Mouse (Mus musculus): ENCODE data around the gene Slc16a12.
"Not testable (repeated sequence)": the region's sequence is repeated elsewhere in the genome, so short reads cannot be mapped to it uniquely, and the experiment has no call there.

Slc16a12 gene

DNA sequence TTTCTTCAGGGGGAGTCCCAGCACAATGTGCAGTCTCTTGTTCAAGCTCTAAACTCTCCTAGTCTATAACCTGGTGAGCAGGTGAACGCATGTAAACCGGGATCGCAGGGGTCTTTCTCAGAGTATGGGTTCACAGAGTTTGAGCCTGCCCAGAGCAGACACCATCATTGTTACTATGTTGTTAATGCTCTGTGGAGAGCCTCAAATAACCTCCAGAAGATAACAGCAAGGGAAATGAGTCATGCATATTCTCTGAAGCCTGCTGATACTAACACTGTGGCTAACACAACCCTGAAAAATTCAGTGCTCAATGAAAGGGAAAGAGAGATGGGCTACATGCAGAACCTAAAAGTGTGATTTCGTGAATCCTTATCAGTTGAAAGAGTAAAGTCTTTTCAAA, 68.7 kb downstream of the Slc16a12 start:
- no peak for DNase-seq (ENCODE audit: extremely low spot score, low spot score)

DNA sequence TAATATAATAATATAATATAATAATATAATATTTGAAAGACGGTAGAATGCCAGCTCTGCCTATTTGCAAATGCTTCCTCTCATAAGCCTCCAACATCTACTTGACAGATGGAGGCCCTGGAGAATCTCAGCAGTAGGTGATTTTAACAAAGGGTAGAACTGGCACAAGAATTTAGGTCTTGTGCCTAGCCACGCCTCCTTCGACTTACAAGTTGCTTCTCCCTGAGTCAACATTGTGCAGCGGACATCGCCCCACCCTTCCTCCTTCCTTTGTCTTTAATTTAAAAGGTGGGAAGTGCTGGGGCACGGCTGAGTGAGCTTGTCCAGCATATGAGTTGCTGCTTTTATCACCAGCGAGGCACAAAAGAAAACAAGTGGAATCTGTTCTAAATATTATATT, 73.6 kb downstream of the Slc16a12 start:
- no peak for DNase-seq (ENCODE audit: extremely low spot score, low spot score)

DNA sequence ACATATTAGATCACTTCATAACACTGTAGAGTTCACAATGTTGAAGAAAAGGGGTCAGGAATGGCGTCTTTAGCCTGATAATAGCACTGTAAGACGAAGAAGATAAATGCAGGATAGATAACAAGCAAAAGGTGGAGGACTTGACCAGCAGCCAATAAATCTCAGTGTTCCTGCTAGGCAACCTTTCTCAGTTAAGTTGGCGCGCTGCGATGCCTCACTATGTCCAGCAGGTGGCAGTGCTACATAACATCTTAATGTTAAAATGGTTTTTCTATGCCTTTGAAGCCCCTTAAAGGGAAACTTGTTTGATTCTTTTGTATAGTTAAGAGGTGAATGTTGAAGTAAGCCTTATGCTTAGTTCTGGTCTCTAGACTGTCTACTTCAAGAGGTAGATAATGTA, 81.0 kb downstream of the Slc16a12 start:
- DNase-seq (ENCODE audit: extremely low spot score, low spot score), result peak; percentile 74

DNA sequence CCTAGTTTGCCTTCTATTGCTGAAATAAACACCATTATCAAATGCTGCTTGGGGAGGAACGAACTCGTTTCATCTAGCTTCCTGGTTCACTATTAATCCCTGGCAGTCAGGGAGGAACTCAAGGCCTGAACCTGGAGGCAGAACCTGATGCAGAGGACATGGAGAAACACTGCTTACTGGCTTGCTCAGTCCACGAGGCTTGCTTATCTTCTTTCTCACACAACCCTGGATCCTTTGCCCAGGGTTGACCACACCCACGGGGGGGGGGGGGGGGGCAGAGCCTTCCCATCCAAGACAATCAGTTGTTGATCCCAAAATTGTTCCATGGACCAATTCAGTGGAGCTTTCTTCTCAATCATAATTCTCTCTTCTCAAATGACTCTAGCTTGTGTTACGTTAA, 84.3 kb downstream of the Slc16a12 start:
- DNase-seq (ENCODE audit: extremely low spot score, low spot score), result no peak

- peak; percentile 63 for DNase-seq (ENCODE audit: extremely low spot score, low spot score)
Observed at GRCm38 (mm10) chr19:34662067-34662507, 85.0 kb downstream of the Slc16a12 start.

DNA sequence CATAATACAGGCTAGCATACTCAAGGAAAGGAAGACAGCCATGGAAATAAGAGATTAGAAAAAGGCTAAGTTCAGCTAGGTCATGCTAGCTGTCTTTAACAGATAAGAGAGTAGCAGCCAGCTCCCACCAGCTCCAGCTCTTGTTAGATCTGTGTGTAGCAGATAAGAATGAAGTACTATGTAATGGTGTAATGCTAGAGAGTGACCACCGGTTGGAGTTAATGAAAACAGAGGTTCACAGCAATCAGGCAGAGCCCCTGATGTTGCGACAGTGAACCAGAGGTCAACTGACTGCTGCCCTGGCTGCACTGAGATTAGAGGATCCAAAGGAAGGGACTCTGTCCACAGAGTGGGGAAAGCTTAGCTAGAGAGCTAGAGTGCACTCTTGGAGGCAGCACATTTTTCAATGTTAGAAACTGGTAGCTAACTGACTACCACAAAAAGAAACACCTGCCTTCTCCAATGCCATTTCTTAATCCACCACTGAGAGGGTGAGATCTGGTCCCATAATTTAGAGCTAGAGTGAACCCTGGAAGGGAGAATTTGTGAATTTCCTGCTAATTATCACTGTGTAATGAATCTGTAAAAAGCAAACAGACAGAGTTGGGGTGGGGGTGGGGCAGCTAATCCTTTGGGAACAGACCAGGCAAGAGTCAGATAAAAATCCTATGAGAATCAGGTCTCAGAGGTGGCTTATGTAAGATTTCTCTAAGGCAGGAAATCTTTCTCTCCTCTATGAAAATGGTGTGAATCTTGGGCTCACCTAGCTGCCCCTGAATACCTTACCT, 90.4 kb downstream of the Slc16a12 start:
- DNase-seq (ENCODE audit: extremely low spot score, low spot score), result no peak

DNA sequence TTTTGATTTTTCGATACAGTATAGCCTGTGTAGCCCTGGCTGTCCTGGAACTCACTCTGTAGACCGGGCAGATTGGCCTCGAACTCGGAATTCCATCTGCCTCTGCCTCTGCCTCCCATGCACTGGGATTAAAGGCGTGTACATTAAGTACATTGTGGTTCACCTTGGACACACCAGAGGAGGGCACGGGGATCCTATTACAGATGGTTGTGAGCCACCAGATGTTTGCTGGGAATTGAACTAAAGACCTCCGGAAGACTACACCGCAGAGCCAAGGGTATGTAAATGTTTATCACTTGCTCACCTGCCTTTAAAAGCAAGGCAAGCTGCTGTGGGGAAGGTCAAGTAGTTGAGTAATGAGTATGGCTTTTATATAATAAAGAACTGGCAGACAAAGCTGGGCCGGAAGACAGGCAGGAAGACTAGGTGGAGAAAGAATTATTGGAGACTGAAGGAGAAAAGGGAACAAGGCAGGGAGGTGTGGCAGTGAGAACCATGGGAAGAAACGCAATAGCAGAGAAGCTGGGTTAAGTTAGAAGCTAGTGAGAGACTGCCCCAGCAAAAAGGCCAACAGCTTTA, 91.8 kb downstream of the Slc16a12 start:
- no peak for DNase-seq (ENCODE audit: extremely low spot score, low spot score)

- DNase-seq (ENCODE audit: extremely low spot score, low spot score), result no peak
Observed at GRCm38 (mm10) chr19:34650997-34651396, 96.1 kb downstream of the Slc16a12 start.

- DNase-seq (ENCODE audit: extremely low spot score, low spot score), result no peak
Observed at GRCm38 (mm10) chr19:34650276-34650675, 96.8 kb downstream of the Slc16a12 start.

GRCm38 (mm10) chr19:34647630-34648029, 99.5 kb downstream of the Slc16a12 start:
- DNase-seq (ENCODE audit: extremely low spot score, low spot score), result not testable (repeated sequence)

GRCm38 (mm10) chr19:34642616-34643015, 104.5 kb downstream of the Slc16a12 start:
- no peak for DNase-seq (ENCODE audit: extremely low spot score, low spot score)

DNA sequence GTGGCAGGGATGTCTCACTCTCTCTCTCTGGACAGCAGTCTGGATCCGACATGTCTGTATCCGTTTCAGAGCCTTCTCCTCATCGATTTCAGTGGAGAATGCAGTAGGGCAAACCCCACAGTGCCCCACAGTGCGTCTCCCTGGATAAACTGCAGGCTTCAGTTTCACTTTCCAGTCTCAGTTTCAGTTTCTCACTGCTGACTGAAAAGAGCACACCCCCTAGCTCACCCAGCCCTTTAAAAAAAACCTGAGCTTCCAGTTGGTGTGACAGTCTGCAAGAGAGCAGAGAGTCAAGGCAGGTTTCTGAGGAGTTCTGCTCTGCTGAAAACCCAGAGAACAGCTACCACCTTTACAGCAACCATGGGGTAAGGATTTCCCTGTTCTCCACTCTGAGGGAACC, 106.5 kb downstream of the Slc16a12 start, which contains the start of the genes Ifit1bl2 and Ifit1:
TSS of gene Ifit1bl2 (minus strand) at position 121 of the 400 bp plus-strand sequence.
TSS of gene Ifit1 (plus strand) at position 249 of the 400 bp plus-strand sequence.
- no peak for DNase-seq (ENCODE audit: extremely low spot score, low spot score)

- peak; percentile 40 for DNase-seq (ENCODE audit: extremely low spot score, low spot score)
Observed at GRCm38 (mm10) chr19:34636933-34637557, 110.0 kb downstream of the Slc16a12 start.

GRCm38 (mm10) chr19:34633484-34633883, 113.6 kb downstream of the Slc16a12 start:
- no peak for DNase-seq (ENCODE audit: extremely low spot score, low spot score)

GRCm38 (mm10) chr19:34631487-34631886, 115.6 kb downstream of the Slc16a12 start:
- no peak for DNase-seq (ENCODE audit: extremely low spot score, low spot score)

- DNase-seq (ENCODE audit: extremely low spot score, low spot score), result no peak
Observed at GRCm38 (mm10) chr19:34627496-34627895, 119.6 kb downstream of the Slc16a12 start.

DNA sequence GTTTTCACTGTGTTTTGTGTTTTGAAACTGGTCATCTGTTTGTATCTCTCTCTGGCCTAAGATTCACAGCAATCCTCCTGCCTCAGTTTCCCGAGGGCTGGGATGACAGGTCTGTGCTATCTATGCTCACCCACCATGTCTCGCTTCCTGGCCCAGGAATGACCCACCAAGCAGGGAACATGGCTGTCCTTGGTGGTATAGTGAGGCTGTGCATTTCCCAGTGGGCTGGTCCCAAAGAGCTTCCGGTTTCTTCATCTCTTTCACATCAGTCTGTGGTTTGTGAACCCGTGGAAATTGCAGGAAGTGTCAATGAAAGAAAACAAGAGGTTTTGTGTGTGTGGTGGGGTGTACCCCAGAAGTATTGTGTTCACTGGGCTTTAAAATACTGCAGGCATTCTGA, 122.4 kb downstream of the Slc16a12 start:
- DNase-seq (ENCODE audit: extremely low spot score, low spot score), result no peak

- DNase-seq (ENCODE audit: extremely low spot score, low spot score), result no peak
Observed at GRCm38 (mm10) chr19:34623781-34624180, 123.3 kb downstream of the Slc16a12 start.

- no peak for DNase-seq (ENCODE audit: extremely low spot score, low spot score)
Observed at GRCm38 (mm10) chr19:34620871-34621270, 126.2 kb downstream of the Slc16a12 start.

All from neural tube, embryonic 10.5 days (tissue).